Mouse (Mus musculus) testis, postnatal 14 days (tissue): ENCODE measurements around the gene Mrto4.
A peak's percentile ranks its signal among the peaks of the same experiment; 100 is the strongest.

Experiments
- DNase-seq: peaks from one replicate; pipeline ENCODE4 v3.0.0; 2021; ENCODE audit warnings: low spot score

The Mrto4 gene

DNA sequence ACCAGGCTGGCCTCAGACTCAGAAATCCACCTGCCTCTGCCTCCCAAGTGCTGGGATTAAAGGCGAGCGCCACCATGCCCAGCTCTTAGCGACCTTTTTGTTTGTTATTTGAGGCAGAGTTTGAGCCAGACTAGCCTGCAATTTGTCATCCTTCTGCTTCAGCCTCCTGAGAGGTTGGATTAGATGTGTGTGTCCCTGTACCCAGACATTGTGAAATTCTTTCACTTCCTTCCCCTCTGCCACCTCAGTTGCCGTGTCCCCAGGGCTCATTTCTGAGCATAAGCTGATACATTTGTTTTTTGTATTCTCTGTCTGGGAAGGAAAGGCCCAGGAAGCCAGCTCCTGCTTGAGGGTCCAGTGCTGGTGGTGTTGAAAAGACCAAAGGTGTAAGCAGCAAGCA is 11.5 kb downstream of the Mrto4 start:
- no peak for DNase-seq

DNA sequence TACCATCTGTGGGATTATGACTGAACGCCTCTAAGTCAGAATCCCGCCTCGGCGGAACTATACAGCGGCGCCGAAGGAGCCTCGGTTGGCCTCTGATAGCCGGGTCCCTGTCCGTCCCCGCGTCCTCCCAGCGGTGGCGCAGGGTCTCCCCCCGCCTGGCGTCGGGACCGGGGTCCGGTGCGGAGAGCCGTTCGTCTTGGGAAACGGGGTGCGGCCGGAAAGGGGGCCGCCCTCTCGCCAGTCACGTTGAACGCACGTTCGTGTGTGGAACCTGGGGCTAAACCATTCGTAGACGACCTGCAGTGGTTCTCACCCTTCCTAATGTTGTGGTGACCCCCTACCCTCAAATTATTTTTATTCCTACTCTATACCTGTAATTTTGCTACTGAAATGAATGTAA is 14.2 kb downstream of the Mrto4 start:
- no peak for DNase-seq

DNA sequence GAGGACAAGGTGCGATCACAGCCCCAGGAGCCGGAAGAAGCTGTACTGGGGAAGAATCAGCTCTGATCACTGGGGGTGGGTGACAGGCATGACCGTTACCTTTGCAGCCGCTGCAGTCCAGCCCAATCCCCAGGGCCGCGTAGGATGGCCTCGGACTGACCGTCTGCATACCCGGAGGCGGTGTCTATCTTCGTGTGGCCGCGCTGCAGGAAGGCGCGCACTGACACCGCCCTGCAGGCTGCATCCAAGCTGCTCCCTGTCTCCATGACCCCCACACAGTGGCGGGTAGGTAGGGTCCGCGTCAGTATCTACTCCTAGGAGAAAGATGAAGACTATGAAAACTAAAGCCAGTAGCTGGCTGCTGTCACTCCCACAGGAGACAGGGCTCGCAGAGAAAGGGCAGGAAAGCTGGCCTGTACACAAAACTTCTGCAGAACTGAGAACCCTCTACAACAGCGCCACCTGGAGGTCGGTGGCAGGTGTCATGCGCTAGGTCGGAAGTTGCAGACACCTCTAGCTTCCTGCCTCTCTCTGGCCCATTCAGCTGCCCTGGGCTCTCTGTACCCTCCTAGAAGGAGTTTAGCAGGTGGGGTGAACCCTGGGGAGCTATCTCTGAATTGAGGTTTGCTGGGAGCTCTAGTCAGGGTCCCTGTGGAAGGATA is 15.4 kb downstream of the Mrto4 start:
- DNase-seq = peak; percentile 82

DNA sequence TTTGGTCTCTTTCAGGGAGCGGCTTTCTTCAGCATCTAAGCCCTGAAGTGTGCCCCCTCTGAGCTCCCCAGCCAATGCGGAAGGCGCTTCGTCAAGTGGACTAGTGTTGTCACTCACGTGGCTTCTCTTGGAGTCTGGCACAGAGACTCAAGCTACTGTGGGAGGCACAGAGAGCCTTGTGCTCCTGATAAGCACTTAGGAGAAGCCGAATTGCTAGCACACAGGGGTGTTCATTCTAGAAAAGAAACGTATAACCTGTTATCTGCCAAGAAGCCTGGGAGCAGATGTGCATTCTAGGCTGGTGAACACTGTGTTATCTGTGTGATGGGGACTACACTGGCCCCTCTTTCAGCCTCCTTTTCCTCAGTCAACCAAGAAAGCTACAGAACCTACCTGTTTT is 16.9 kb downstream of the Mrto4 start:
- DNase-seq = peak; percentile 57

DNA sequence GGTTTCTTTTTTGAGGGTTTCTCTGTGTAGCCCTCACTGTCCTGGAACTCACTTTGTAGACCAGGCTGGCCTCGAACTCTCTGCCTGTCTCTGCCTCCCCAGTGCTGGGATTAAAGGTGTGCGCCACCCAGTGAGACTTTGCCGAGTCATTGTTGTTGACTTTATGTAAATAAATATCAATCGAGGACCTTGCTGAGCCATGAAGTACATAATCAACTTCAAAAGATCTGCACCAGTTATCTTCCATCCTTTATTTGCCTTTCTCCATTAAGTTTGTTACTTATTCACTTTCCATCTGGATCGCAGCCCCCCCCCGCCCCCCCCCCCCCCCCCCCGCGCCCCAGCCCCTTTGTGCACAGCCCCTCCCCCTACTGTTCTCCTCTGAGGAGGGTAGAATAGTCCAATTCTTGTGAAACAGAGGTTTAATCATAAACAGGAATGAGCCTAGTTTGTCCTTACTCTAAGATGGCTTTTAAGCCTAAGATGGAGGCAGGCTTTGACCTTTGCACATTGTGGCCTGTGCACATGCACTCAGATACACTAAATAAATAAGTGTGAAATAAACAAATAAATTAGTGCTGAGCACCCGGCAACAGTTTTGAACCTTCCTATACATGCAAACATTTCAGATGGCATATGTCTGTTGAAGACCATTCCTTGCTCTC is 17.6 kb downstream of the Mrto4 start:
- no peak for DNase-seq

DNA sequence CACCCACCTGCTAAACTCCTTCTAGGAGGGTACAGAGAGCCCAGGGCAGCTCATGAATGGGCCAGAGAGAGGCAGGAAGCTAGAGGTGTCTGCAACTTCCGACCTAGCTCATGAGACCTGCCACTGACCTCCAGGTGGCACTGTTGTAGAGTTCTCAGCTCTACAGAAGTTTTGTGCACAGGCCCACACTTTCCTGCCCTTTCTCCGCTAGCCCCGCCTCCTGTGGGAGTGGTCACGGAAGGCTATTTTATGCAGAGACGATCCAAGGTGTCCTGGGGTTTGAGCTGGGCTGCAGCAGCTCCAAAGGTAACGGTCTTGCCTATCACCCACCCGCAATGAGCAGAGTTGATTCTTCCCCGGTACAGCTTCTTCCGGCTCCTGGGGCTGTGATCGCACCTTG is 21.8 kb downstream of the Mrto4 start:
- peak; percentile 79 for DNase-seq

DNA sequence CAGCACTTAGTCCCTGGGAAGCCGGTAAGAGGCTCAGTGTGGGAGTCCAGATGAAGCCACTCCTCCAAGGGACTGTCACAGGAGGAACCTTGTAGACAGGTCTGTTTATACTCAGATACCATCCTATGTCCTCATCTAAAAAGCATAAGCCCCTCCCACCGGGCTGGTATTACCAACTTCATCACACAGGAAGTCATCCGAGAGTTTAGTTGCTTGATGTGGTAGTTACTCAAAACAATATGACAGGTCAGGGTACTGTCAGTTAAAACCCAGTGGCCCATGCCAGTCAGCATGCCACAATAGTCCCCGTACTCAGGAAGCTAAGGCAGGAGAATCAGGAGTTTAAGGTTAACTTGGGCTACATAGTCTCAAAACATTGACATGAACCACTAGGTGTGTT is 32.6 kb downstream of the Mrto4 start:
- no peak for DNase-seq

DNA sequence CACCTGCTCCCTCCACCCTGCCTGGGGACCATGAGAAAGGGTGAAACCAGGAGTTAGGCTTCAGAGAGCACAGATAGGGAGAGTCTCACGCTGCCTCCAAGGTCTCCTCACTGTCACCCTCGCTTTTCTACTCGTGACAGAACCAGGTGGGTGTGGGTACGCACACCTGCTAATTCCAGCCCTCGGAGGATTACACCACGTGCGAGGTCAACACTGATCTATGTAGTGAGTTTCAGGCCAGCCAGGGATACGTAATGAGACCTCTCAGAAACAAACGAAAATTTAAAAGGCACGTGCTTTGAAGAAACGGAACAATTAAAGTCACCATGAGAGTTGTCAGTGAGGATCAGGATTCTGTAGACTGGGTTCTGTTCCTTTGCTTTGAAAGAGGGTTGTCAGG is 33.9 kb downstream of the Mrto4 start:
- DNase-seq = no peak

DNA sequence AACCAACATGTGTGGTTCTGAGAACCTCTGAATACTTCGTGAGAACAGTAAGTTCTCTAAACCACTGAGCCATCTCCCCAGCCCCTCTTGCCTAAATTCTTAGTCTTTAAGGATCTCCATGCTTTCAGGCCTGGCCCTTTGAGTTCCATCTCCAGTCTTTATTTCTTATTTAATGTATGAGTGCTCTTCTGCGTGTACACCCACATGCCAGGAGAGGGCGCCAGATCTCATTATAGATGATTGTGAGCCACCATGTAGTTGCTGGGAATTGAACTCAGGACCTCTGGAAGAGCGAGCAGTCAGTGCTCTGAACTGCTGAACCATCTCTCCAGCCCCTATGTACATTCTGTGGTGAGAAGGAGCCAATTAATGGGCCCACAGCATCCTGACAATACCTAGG is 39.7 kb downstream of the Mrto4 start:
- DNase-seq = no peak

DNA sequence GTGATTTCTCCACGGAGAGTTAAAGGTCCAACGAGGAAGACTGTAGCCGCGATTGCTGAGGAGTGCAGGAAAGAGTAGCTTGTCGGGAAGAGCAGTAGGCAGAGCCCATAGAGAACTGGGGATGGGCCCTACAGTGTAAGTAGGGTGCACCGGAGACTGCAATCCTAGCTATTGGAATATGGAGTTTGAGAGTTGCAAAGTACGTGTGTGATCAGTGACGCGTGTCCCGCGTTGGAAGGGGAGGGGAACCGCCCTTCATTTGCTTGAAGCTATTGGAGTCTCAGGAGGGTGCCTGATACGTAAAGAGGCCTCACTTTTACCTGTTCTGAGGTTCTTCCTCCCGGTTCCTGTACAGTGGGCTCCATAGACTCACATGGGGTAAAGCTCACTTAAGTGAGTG is 40.7 kb downstream of the Mrto4 start:
- DNase-seq = no peak

DNA sequence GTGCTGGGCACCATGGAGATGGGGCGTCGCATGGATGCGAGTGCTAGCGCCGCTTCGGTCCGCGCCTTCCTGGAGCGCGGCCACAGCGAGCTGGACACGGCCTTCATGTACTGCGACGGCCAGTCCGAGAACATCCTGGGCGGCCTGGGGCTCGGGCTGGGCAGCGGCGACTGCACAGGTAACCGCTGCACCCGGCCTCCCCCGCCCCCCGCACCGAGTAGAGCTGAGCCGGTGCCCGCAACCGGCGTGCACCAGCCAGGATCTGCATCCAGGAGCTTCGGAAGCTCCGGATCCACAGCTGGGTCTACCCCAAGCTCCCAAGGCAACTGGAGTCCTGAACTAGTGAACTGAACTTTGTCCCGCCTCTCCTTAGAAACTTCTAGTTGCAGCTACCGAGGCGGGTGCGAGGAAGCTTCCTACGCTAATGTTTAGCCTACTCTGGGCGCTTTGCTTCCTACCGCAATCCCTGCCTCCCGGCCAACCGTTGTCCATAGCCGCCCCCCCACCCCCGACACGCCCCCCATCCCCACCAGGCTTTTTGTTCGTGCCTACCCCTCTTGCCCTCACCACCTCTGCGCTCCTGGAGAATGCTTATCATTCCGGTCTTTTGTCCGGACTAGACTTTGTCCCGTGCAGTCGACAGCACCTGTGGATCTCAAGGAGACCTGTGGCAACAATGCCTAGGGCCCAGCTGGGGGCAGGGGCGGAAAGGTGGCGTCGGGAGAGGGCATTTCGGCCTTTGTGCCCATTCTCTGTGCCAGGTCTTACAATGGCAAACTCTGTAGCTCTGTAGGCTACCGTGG is 41.3 kb downstream of the Mrto4 start:
- no peak for DNase-seq

DNA sequence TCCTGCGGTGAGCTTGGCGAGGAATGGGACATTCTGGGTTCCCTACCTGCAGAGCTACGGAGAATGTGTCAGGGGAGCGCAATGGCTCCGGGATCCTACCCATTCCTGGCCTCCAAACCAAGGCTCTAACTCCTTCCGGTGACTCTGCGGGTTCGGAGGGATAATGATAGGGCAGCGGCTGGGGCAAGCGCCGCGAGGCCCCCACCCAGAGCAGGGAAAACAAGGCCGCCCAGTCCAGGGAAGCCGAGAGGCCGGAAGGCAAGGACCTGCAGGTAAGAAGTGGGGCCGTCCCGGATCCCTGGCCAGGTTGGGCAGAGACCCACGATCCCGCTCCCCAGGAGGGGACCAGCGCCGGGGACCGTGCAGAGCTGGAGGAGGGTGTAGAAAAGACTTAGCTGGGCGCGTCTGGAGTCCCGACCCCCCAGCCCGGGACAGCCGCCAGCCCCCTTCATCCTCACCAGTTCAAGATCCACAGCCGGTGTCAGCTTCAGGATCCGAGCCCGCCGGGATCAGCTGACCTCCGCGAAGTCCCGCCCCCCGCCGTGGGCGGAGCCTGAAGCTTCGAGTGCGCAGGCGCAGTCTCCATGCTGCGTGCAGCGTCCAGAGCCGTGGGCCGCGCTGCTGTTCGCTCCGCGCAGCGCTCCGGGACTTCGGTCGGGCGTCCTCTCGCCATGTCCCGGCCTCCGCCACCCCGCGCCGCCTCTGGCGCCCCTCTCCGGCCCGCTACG is 42.0 kb downstream of the Mrto4 start, which contains the start of the genes Pqlc2 and Akr7a5:
Gene Pqlc2 (minus strand): TSS at position 538 of the 728 bp plus-strand sequence.
Gene Akr7a5 (plus strand): TSS at position 574 of the 728 bp plus-strand sequence.
- DNase-seq = peak; percentile 95

DNA sequence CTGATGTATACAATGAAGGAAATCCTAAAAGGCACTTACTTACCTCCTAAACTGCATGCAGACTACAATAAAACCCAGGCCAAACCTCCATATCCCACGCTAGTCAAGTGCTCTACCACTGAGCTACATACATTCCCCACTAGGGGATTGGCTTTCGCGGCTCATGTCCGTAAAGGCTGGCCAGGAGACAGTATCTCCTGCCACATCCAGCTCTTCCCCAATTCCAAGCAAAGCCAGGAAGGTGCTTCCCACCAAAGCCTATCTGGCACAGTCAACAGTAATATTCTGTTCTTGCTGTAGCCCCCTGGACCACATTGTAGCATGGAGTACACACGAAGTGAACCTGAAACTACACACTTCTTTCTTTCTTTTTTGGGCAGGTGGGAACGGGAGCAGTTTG is 42.7 kb downstream of the Mrto4 start:
- DNase-seq = no peak

DNA sequence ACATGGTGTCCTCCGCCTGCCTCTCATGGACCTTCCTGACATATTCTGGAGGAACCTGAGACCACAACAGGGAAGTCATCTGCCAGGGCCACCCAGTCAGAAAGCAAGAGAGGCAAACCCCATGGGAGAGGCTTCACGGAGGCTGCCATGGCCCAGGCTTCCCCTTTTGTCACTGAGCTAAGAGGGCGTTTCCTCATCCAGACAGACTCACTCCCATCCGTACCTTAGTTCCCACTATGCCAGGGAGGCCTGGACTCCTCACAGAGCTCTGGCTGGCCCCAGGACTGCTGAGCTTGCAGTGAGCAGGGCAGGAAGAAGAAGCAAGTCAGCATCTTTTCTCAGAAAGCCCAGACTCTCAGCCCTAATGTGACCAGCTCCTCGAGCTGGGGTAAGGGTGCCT is 44.5 kb downstream of the Mrto4 start:
- no peak for DNase-seq

DNA sequence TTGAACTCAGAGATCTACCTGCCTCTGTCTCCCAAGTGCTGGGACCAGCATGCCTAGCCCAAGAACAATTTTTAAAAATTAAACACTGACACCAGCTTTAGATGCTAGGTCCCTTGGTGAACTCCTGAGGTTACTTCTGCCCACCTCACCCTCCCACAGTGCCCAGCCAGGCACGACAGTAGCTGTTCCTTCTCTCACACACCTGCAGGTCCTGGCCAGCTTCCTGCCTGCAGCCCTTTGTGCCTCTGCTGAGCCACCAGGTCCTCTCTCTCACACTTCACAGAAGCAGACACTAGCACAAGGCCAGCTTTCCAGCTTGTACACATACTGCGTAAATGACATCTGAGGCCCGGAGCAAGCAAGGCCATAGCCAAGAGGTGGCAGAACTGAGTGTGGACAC is 46.9 kb downstream of the Mrto4 start:
- DNase-seq = no peak

DNA sequence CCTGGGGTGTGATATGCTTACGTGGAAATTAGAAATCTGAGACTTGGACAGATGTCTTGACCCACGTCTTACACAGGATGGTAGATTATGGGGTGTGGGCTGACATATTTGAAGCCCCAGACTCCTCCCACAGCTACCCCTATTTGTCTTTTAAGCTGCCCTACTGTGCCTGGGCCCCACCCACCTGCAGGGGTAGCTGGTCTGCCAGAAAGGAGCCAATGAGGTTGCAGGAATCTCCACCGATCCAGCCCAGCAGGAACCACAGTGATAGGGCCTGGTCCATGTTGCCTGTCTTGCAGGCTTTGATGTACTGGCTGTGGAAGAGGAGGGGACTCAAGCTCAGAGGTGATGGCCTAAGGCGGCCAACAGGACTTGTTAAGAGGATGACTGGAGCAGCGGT is 50.1 kb downstream of the Mrto4 start:
- DNase-seq = no peak

DNA sequence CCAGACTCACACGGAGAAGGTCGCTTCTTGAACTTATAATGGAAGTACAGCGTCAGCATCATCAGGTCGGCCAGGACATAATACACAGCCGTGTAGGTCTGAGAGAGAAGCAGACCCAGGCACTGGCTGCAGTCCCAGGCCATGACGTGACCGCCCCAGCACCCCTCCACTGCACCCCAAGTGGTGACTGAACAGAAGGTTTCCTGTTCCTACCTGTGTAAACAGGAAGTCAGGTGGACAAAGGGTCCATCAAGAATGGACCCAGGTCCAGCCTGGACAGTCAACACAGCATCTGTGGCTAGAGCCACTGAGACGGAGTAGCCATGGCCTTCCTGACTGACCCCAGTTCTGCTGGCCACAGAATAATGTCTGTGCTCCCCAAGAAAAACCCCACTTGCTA is 50.6 kb downstream of the Mrto4 start:
- DNase-seq = no peak

DNA sequence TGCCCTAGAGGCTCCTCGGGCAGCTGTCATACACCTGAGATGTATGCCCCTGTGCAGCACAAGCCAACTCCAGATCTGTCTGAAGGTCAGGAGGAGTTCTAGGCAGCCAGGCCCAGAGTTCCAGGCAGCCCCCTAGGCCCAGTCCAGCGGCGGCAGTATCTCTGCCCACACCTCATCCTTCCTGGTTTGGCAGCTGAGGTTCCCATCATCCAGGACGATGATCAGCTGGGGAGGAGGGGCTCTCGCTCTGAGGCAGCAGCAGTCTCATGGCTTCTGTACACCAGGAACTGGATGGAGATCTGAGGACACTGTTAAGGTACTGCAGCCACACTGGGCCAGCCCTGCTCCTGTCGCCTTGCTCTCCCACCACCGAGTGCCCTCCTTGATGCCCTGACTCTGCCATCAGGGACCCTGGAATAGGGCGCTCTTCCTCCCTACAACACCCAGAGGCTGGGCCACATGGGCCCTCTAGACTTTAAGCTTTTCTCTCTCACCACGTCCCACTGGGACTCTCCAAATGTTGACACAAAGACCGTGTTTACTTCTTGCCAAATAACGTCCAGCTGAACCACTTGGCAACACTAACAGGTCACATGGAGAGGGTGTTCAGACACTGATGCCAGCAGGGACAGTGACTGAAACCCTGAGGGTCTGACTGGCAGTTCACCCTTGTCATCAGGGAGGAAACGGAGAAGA is 53.6 kb downstream of the Mrto4 start:
- DNase-seq = no peak

DNA sequence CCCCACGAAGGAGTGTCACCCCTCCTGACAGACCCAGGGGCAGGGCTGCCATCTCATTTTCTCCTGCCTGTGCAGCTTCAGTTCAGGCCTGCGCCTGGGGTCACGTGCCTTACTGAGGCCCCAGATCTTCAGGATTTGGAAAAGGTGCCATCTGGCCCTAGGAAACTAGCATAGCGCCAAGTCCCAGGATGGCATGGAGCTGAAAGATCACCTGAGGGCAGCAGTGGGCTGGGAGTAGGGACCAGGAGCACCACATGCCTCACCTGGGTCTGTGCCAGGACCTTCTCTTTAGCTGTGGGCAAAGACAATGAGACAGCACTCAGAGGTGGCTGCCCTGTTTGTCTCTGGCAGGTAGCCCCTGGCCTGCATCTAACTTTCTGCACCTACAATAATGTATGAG is 54.8 kb downstream of the Mrto4 start:
- no peak for DNase-seq
